Mouse (Mus musculus) neural tube, embryonic 10.5 days (tissue): ENCODE results near the gene Slc45a1.

ENCODE experiments used
- DNase-seq: peaks from one replicate; pipeline ENCODE4 v3.0.0-alpha.2; 2017; ENCODE audit warnings: low spot score; ENCODE audit errors: extremely low spot score

Gene Slc45a1

GRCm38 (mm10) chr4:150581931-150582723, 69.8 kb downstream of the Slc45a1 start:
- DNase-seq: no peak
